Mouse (Mus musculus) urinary bladder, postnatal 25 days (tissue): ENCODE data around the gene Vmn2r30.
A peak's percentile ranks its signal among the peaks of the same experiment; 100 is the strongest.
"Not testable (repeated sequence)": the region's sequence is repeated elsewhere in the genome, so short reads cannot be mapped to it uniquely, and the experiment has no call there.

Source experiments
- DNase-seq: peaks from one replicate; pipeline ENCODE4 v3.0.0; 2022; ENCODE audit warnings: low spot score

Gene Vmn2r30

GRCm38 (mm10) chr7:7337509-7337908, at the start of gene Vmn2r30:
Gene Vmn2r30 (minus strand): TSS chr7:7337609.
- not testable (repeated sequence) for DNase-seq

DNA sequence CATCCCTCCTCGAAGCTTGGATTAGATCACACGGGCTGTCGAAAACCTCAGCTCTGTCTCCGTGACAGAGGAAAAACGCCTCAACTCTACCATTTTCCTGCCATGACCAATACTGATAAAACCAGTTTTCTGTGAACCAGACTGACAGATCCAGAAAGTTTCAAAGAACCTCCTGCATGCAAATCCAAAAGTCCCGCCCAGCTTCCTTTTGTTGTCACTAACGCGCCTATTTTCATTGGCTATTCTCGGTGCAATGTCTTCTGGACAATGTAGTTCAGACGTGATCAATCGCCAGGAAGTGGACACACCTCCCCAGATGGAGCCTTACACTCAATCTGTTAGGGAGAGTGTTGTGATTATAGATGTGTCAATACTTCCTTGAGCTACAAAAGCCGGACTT, 37.0 kb upstream of the Vmn2r30 start, which contains the start of gene Gm45783:
TSS of gene Gm45783 (minus strand) at position 143 of the 400 bp plus-strand sequence.
- DNase-seq: not testable (repeated sequence)

GRCm38 (mm10) chr7:7295595-7295994, 41.8 kb downstream of the Vmn2r30 start:
- no peak for DNase-seq

- no peak for DNase-seq
These were observed 56.0 kb downstream of the Vmn2r30 start for GRCm38 (mm10) chr7:7281383-7281782.

- peak; percentile 83 for DNase-seq
These were observed 59.3 kb downstream of the Vmn2r30 start, which contains the start of gene Gm45844 for GRCm38 (mm10) chr7:7277966-7278567. Gene Gm45844 (minus strand): TSS chr7:7278289.

GRCm38 (mm10) chr7:7277556-7277955, 59.9 kb downstream of the Vmn2r30 start:
- DNase-seq: not testable (repeated sequence)
